Mouse (Mus musculus) erythroblast, embryonic 14.5 days (primary cell): ENCODE measurements around the gene Stx8.

ENCODE experiments used
- GATA1 ChIP-seq: IDR thresholded peaks from 2 replicates; pipeline ENCODE4 v1.6.1; 2012; ENCODE audit warnings: low read length, inconsistent platforms, mixed read lengths
- TAL1 ChIP-seq: IDR thresholded peaks from 3 replicates; pipeline ENCODE4 v1.6.1; 2012; ENCODE audit warnings: low read length, inconsistent platforms, mixed read lengths

- TF ChIP-seq GATA1 (no peak), TAL1 (no peak)
Observed at GRCm38 (mm10) chr11:68211924-68212578, 246.1 kb downstream of the Stx8 start.
